Mouse (Mus musculus) intestine, postnatal 0 days (tissue): Measurements from ENCODE around the gene Eif1ax. TPM values are rescaled to one million over a fixed set of nuclear protein-coding genes. Genes with fewer than 3 reads are reported as not detected.

Experiments
- ATAC-seq: fragments of 200-750 bp; cut with Nextera tagmentation; 2 replicates; pipeline ENCODE4 v1.8.0; 2017; ENCODE audit warnings: mild to moderate bottlenecking, moderate TSS enrichment, moderate library complexity
- H3K27ac ChIP-seq: fragments of 300-500 bp; sonication (generic); 2 replicates; pipeline ENCODE4 v1.5.1; 2014; ENCODE audit warnings: mild to moderate bottlenecking, low read depth, low read length, moderate library complexity
- H3K27me3 ChIP-seq: fragments of 300-500 bp; sonication (generic); replicated peaks from 2 replicates; pipeline ENCODE4 v1.6.1; 2014; ENCODE audit warnings: low read length, mixed read lengths; ENCODE audit not compliant: control insufficient read depth, insufficient read depth
- H3K36me3 ChIP-seq: fragments of 300-500 bp; sonication (generic); 2 replicates; pipeline ENCODE4 v1.6.1; 2014; ENCODE audit warnings: mild to moderate bottlenecking, moderate library complexity; ENCODE audit not compliant: control insufficient read depth, insufficient read depth
- H3K4me1 ChIP-seq: fragments of 300-500 bp; sonication (generic); replicated peaks from 2 replicates; pipeline ENCODE4 v1.6.1; 2014; ENCODE audit warnings: antibody characterized with exemption, low read length, mixed read lengths; ENCODE audit not compliant: control insufficient read depth, insufficient read depth
- H3K4me2 ChIP-seq: fragments of 300-500 bp; sonication (generic); replicated peaks from 2 replicates; pipeline ENCODE4 v1.6.1; 2014; ENCODE audit warnings: low read depth, mild to moderate bottlenecking, moderate library complexity
- H3K4me3 ChIP-seq: fragments of 300-500 bp; sonication (generic); 2 replicates; pipeline ENCODE4 v1.5.1; 2014; ENCODE audit warnings: low read depth, low read length
- H3K9ac ChIP-seq: fragments of 300-500 bp; sonication (generic); 2 replicates; pipeline ENCODE4 v1.6.1; 2014; ENCODE audit warnings: mild to moderate bottlenecking, low read depth, low read length
- H3K9me3 ChIP-seq: fragments of 300-500 bp; sonication (generic); 2 replicates; pipeline ENCODE4 v1.6.1; 2016; ENCODE audit warnings: mixed run types; ENCODE audit not compliant: control insufficient read depth
- CTCF ChIP-seq: sonication (generic); IDR thresholded peaks from 2 replicates; pipeline ENCODE4 v1.5.1; 2016; ENCODE audit warnings: low read depth, mild to moderate bottlenecking, control low read depth, antibody characterized with exemption, moderate library complexity
- WGBS: fragments of 180-500 bp; shearing (Covaris S2); extraction: QIAGEN DNeasy Blood & Tissue Kit; methylation state at CpG from one replicate; pipeline ENCODE4 v1.1.7; 2014; 5-methylcytosine and 5-hydroxymethylcytosine counted together
- polyA plus RNA-seq: library from polyadenylated mRNA; unstranded; fragments of >200 nt; fragmentation: Nextera tagmentation; extraction: Ambion mirVana; gene quantifications from 2 replicates; pipeline ENCODE4 v1.2.1, GENCODE M21; 2015

The Eif1ax gene
- polyA plus RNA-seq: 51.0 and 61.3 TPM in 2 replicates

- Histone ChIP-seq H3K9ac (peak within 1 kb of the TSS; percentile 70), H3K4me1 (no peaks in the 10 kb centered on the region), H3K4me2 (peak within 1 kb of the TSS; percentile 60), H3K36me3 (no peaks in the 10 kb centered on the region), H3K27me3 (no peaks in the 10 kb centered on the region), H3K9me3 (no peaks in the 10 kb centered on the region), H3K4me3 (peak within 1 kb of the TSS; percentile 64), H3K27ac (peak within 1 kb of the TSS; percentile 64)
- 20% methylated on average over 46 of the region's 76 CpGs for WGBS
- TF ChIP-seq CTCF: peak; percentile 23
- ATAC-seq: peak; percentile 94
Measured at GRCm38 (mm10) chrX:159371831-159372752, at the start of gene Eif1ax. Gene Eif1ax, plus strand, starts transcription at chrX:159372178.

GRCm38 (mm10) chrX:159364506-159364905 lies 7.5 kb upstream of the Eif1ax start:
- no peak overlapping the region for H3K4me3 ChIP-seq
- no peak overlapping the region for H3K4me2 ChIP-seq
- H3K27me3 ChIP-seq: no peaks in the 10 kb centered on the region
- no peak overlapping the region for H3K27ac ChIP-seq
- WGBS: 81% methylated on average over 3 of the region's 3 CpGs
- no peaks in the 10 kb centered on the region for H3K9me3 ChIP-seq
- no peak for ATAC-seq
- H3K4me1 ChIP-seq: no peaks in the 10 kb centered on the region
- no peak overlapping the region for H3K9ac ChIP-seq
- H3K36me3 ChIP-seq: no peaks in the 10 kb centered on the region
- TF ChIP-seq CTCF: no peak

GRCm38 (mm10) chrX:159372753-159373144 lies 771 bp downstream of the Eif1ax start:
- H3K27ac ChIP-seq: peak overlapping the region; percentile 64; the same call in 1 of the 2 replicates
- peak overlapping the region; percentile 70 for H3K9ac ChIP-seq
- 21% methylated on average over 9 of the region's 9 CpGs for WGBS
- H3K9me3 ChIP-seq: no peaks in the 10 kb centered on the region
- H3K27me3 ChIP-seq: no peaks in the 10 kb centered on the region
- no peaks in the 10 kb centered on the region for H3K4me1 ChIP-seq
- no peak for ATAC-seq
- peak overlapping the region; percentile 64 for H3K4me3 ChIP-seq
- no peak for TF ChIP-seq CTCF
- H3K36me3 ChIP-seq: no peaks in the 10 kb centered on the region
- peak overlapping the region; percentile 60 for H3K4me2 ChIP-seq

GRCm38 (mm10) chrX:159387105-159387504 lies 15.1 kb downstream of the Eif1ax start:
- WGBS: 75% methylated on average over 9 of the region's 9 CpGs
- no peak for TF ChIP-seq CTCF
- no peak overlapping the region for H3K9ac ChIP-seq
- no peak for ATAC-seq
- no peaks in the 10 kb centered on the region for H3K9me3 ChIP-seq
- no peaks in the 10 kb centered on the region for H3K27me3 ChIP-seq
- no peak overlapping the region for H3K27ac ChIP-seq
- H3K36me3 ChIP-seq: no peaks in the 10 kb centered on the region; the same call in none of the 2 replicates
- H3K4me3 ChIP-seq: no peak overlapping the region
- no peak overlapping the region for H3K4me2 ChIP-seq
- H3K4me1 ChIP-seq: no peaks in the 10 kb centered on the region

GRCm38 (mm10) chrX:159388953-159389352 lies 17.0 kb downstream of the Eif1ax start:
- H3K27ac ChIP-seq: no peak overlapping the region
- no peak overlapping the region for H3K9ac ChIP-seq
- no peaks in the 10 kb centered on the region for H3K9me3 ChIP-seq
- no peaks in the 10 kb centered on the region for H3K4me1 ChIP-seq
- no peaks in the 10 kb centered on the region for H3K36me3 ChIP-seq
- H3K4me2 ChIP-seq: no peak overlapping the region
- H3K27me3 ChIP-seq: no peaks in the 10 kb centered on the region
- no peak overlapping the region for H3K4me3 ChIP-seq
- ATAC-seq: no peak
- TF ChIP-seq CTCF: no peak

GRCm38 (mm10) chrX:159390347-159390962 lies 18.5 kb downstream of the Eif1ax start:
- no peak overlapping the region for H3K4me2 ChIP-seq
- no peaks in the 10 kb centered on the region for H3K4me1 ChIP-seq
- no peaks in the 10 kb centered on the region for H3K27me3 ChIP-seq
- no peak overlapping the region for H3K9ac ChIP-seq
- 77% methylated on average over 6 of the region's 6 CpGs for WGBS
- H3K4me3 ChIP-seq: no peak overlapping the region
- H3K27ac ChIP-seq: no peak overlapping the region
- H3K36me3 ChIP-seq: no peaks in the 10 kb centered on the region
- H3K9me3 ChIP-seq: no peaks in the 10 kb centered on the region
- ATAC-seq: no peak
- TF ChIP-seq CTCF: no peak
